Mouse (Mus musculus) forebrain, embryonic 10.5 days (tissue): ENCODE data around the gene Slc39a11. TPM values are rescaled to one million over a fixed set of nuclear protein-coding genes. Genes with fewer than 3 reads are reported as not detected.
"Not testable (repeated sequence)": the region's sequence is repeated elsewhere in the genome, so short reads cannot be mapped to it uniquely, and the experiment has no call there.

Experiments used
- DNase-seq: peaks from one replicate; pipeline ENCODE4 v3.0.0-alpha.2; 2017; ENCODE audit warnings: low spot score; ENCODE audit errors: extremely low spot score
- H3K27ac ChIP-seq: fragments of 300-500 bp; sonication (generic); 2 replicates; pipeline ENCODE4 v1.5.1; 2016; ENCODE audit warnings: mild to moderate bottlenecking
- H3K27me3 ChIP-seq: fragments of 300-500 bp; sonication (generic); 2 replicates; pipeline ENCODE4 v1.6.1; 2016; ENCODE audit warnings: mild to moderate bottlenecking; ENCODE audit not compliant: poor library complexity, severe bottlenecking
- H3K36me3 ChIP-seq: fragments of 300-500 bp; sonication (generic); replicated peaks from 2 replicates; pipeline ENCODE4 v1.6.1; 2016; ENCODE audit warnings: mild to moderate bottlenecking, moderate library complexity
- H3K4me1 ChIP-seq: fragments of 300-500 bp; sonication (generic); 2 replicates; pipeline ENCODE4 v1.6.1; 2016
- H3K4me3 ChIP-seq: fragments of 300-500 bp; sonication (generic); 2 replicates; pipeline ENCODE4 v1.5.1; 2016; ENCODE audit warnings: mild to moderate bottlenecking, moderate library complexity
- H3K9me3 ChIP-seq: fragments of 300-500 bp; sonication (generic); 2 replicates; pipeline ENCODE4 v1.6.1; 2016; ENCODE audit warnings: mild to moderate bottlenecking, moderate library complexity
- whole genome bisulfite sequencing: fragments of 180-500 bp; shearing (Covaris S2); methylation state at CpG from one replicate; pipeline ENCODE4 v1.1.7; 2016; 5-methylcytosine and 5-hydroxymethylcytosine counted together
- polyA plus RNA-seq: library from polyadenylated mRNA; unstranded; fragments of >200 nt; fragmentation: Nextera tagmentation; extraction: Ambion mirVana; gene quantifications from 2 replicates; pipeline ENCODE4 v1.2.1, GENCODE M21; 2016

Slc39a11 gene
- polyA plus RNA-seq, 1 experiment from 2014 or later = 18.4 TPM

GRCm38 (mm10) chr11:113666205-113666604 is 16.3 kb upstream of the Slc39a11 start:
- H3K27me3 ChIP-seq = no peaks in the 10 kb centered on the region
- no peaks in the 10 kb centered on the region for H3K9me3 ChIP-seq
- peaks cover 89% of the 10 kb centered on the region for H3K36me3 ChIP-seq
- no peak overlapping the region for H3K4me3 ChIP-seq
- no peak overlapping the region for H3K27ac ChIP-seq
- no peak for DNase-seq
- WGBS = 92% methylated on average over 6 of the region's 6 CpGs
- H3K4me1 ChIP-seq = no peaks in the 10 kb centered on the region

- no peaks in the 10 kb centered on the region for H3K4me1 ChIP-seq
- no peaks in the 10 kb centered on the region for H3K27me3 ChIP-seq
- DNase-seq = no peak
- peaks cover 91% of the 10 kb centered on the region for H3K36me3 ChIP-seq
- no peaks in the 10 kb centered on the region for H3K9me3 ChIP-seq
- no peak overlapping the region for H3K27ac ChIP-seq
- no peak overlapping the region for H3K4me3 ChIP-seq
- WGBS = 85% methylated on average over 2 of the region's 2 CpGs
These were observed 14.4 kb upstream of the Slc39a11 start for GRCm38 (mm10) chr11:113664279-113664678.

GRCm38 (mm10) chr11:113661835-113662351 is 12.0 kb upstream of the Slc39a11 start:
- no peak overlapping the region for H3K4me3 ChIP-seq
- H3K36me3 ChIP-seq = peaks cover 91% of the 10 kb centered on the region
- H3K27me3 ChIP-seq = no peaks in the 10 kb centered on the region
- 95% methylated on average over 18 of the region's 18 CpGs for WGBS
- no peaks in the 10 kb centered on the region for H3K4me1 ChIP-seq
- no peaks in the 10 kb centered on the region for H3K9me3 ChIP-seq
- H3K27ac ChIP-seq = no peak overlapping the region
- DNase-seq = no peak

GRCm38 (mm10) chr11:113660940-113661339 is 11.1 kb upstream of the Slc39a11 start:
- Histone ChIP-seq H3K4me1 (no peaks in the 10 kb centered on the region), H3K4me3 (no peak overlapping the region), H3K27me3 (no peaks in the 10 kb centered on the region), H3K36me3 (peaks cover 95% of the 10 kb centered on the region), H3K27ac (no peak overlapping the region), H3K9me3 (no peaks in the 10 kb centered on the region)
- DNase-seq = no peak
- WGBS = 97% methylated on average over 11 of the region's 11 CpGs

GRCm38 (mm10) chr11:113660213-113660612 is 10.3 kb upstream of the Slc39a11 start:
- H3K36me3 ChIP-seq = peaks cover 99% of the 10 kb centered on the region
- H3K27me3 ChIP-seq, H3K27ac ChIP-seq, H3K4me3 ChIP-seq, H3K4me1 ChIP-seq, DNase-seq, H3K9me3 ChIP-seq: not testable (repeated sequence)
- 96% methylated on average over 3 of the region's 3 CpGs for whole genome bisulfite sequencing

- DNase-seq = no peak
- no peak overlapping the region for H3K4me3 ChIP-seq
- peaks cover 4% of the 10 kb centered on the region; the same call in 1 of the 2 replicates for H3K4me1 ChIP-seq
- WGBS = 92% methylated on average over 4 of the region's 4 CpGs
- H3K36me3 ChIP-seq = peaks cover 100% of the 10 kb centered on the region
- no peaks in the 10 kb centered on the region for H3K27me3 ChIP-seq
- no peak overlapping the region for H3K27ac ChIP-seq
- H3K9me3 ChIP-seq = no peaks in the 10 kb centered on the region
These were observed 8.9 kb upstream of the Slc39a11 start for GRCm38 (mm10) chr11:113658763-113659162.

GRCm38 (mm10) chr11:113658319-113658718 is 8.4 kb upstream of the Slc39a11 start:
- Histone ChIP-seq H3K36me3 (peaks cover 100% of the 10 kb centered on the region), H3K4me1 (peaks cover 4% of the 10 kb centered on the region; the same call in 1 of the 2 replicates), H3K27me3 (no peaks in the 10 kb centered on the region), H3K4me3 (no peak overlapping the region), H3K9me3 (no peaks in the 10 kb centered on the region), H3K27ac (no peak overlapping the region)
- DNase-seq = no peak
- 91% methylated on average over 8 of the region's 8 CpGs for WGBS

- peaks cover 8% of the 10 kb centered on the region; the same call in 1 of the 2 replicates for H3K4me1 ChIP-seq
- no peaks in the 10 kb centered on the region for H3K9me3 ChIP-seq
- DNase-seq = no peak
- WGBS = 87% methylated on average over 4 of the region's 4 CpGs
- H3K36me3 ChIP-seq = peaks cover 100% of the 10 kb centered on the region
- H3K27me3 ChIP-seq = no peaks in the 10 kb centered on the region
- no peak overlapping the region for H3K4me3 ChIP-seq
- no peak overlapping the region for H3K27ac ChIP-seq
These were observed 7.3 kb upstream of the Slc39a11 start for GRCm38 (mm10) chr11:113657221-113657620.

GRCm38 (mm10) chr11:113656511-113656932 is 6.6 kb upstream of the Slc39a11 start:
- Histone ChIP-seq H3K36me3 (peaks cover 100% of the 10 kb centered on the region), H3K27ac (no peak overlapping the region), H3K27me3 (no peaks in the 10 kb centered on the region), H3K9me3 (no peaks in the 10 kb centered on the region), H3K4me3 (no peak overlapping the region), H3K4me1 (peaks cover 15% of the 10 kb centered on the region)
- DNase-seq = no peak
- 97% methylated on average over 8 of the region's 8 CpGs for WGBS

GRCm38 (mm10) chr11:113654561-113655270 is 4.8 kb upstream of the Slc39a11 start:
- H3K27ac ChIP-seq = no peak overlapping the region
- 81% methylated on average over 18 of the region's 18 CpGs for WGBS
- H3K9me3 ChIP-seq = no peaks in the 10 kb centered on the region
- H3K4me1 ChIP-seq = peaks cover 33% of the 10 kb centered on the region
- no peaks in the 10 kb centered on the region for H3K27me3 ChIP-seq
- H3K4me3 ChIP-seq = no peak overlapping the region
- H3K36me3 ChIP-seq = peaks cover 85% of the 10 kb centered on the region
- no peak for DNase-seq

GRCm38 (mm10) chr11:113654105-113654504 is 4.2 kb upstream of the Slc39a11 start:
- H3K27me3 ChIP-seq = no peaks in the 10 kb centered on the region
- H3K27ac ChIP-seq = no peak overlapping the region
- no peak for DNase-seq
- H3K4me3 ChIP-seq = no peak overlapping the region
- peaks cover 79% of the 10 kb centered on the region for H3K36me3 ChIP-seq
- H3K4me1 ChIP-seq = peaks cover 37% of the 10 kb centered on the region
- H3K9me3 ChIP-seq = no peaks in the 10 kb centered on the region
- WGBS = 94% methylated on average over 15 of the region's 15 CpGs

- Histone ChIP-seq H3K4me1 (peaks cover 51% of the 10 kb centered on the region), H3K9me3 (no peaks in the 10 kb centered on the region), H3K27me3 (peaks cover 6% of the 10 kb centered on the region), H3K27ac (no peak overlapping the region), H3K36me3 (peaks cover 63% of the 10 kb centered on the region), H3K4me3 (no peak overlapping the region)
- no peak for DNase-seq
- 91% methylated on average over 6 of the region's 6 CpGs for WGBS
These were observed 2.6 kb upstream of the Slc39a11 start for GRCm38 (mm10) chr11:113652516-113652915.

GRCm38 (mm10) chr11:113651907-113652273 is 2.0 kb upstream of the Slc39a11 start:
- Histone ChIP-seq H3K4me1 (peaks cover 51% of the 10 kb centered on the region), H3K36me3 (peaks cover 56% of the 10 kb centered on the region), H3K27me3 (peaks cover 10% of the 10 kb centered on the region), H3K27ac (peak overlapping the region; percentile 36; the same call in 1 of the 2 replicates), H3K9me3 (no peaks in the 10 kb centered on the region), H3K4me3 (no peak overlapping the region)
- 52% methylated on average over 8 of the region's 8 CpGs for WGBS
- peak; percentile 57 for DNase-seq
